15 mouse cellular contexts compared by ENCODE assay signal in the genomic region with DNA sequence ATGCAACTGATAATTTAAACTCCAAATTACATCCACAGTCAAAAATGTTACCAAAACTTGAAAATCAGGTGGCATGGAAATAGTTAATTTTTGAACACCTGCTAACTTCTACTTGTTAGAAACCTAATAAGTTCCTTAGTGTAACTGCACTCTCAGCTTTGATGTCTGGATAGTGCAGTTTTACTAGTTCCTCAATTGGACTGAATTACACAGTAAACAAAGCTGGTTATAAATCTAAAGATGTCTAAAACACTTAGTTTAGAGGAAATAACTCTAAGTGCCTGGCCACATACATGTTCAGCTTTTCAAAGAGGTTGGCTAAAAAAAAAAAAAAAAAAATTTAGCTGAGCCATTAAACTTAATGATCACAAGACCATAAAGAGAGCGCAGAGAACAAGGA.
"Had no signal": no experiment of that assay in that cellular context is flagged by ENCODE, and none has a peak within 500 bp of the region (broad histone marks: within the 10 kb centered on the region; RNA-seq: fewer than 3 reads in every experiment).

No protein-coding gene starts in this region.

- H3K4me3 ChIP-seq: kidney, embryonic 15.5 days; liver, embryonic 13.5 days; neural tube, embryonic 13.5 days had no signal

- DNase-seq: kidney, adult 2 months; kidney, postnatal 25 days; liver, embryonic 13.5 days; lung, adult 2 months; lung, postnatal 14 days; midbrain, embryonic 14.5 days; retina, postnatal 1 day; right cerebral cortex, postnatal 25 days; spleen, adult 18-20 months; thymus, postnatal 25 days had no signal

- H3K4me2 ChIP-seq: kidney, embryonic 15.5 days; liver, embryonic 13.5 days; midbrain, embryonic 11.5 days; neural tube, embryonic 13.5 days had no signal

- H3K27ac ChIP-seq: kidney, embryonic 15.5 days; liver, embryonic 13.5 days; macrophage; neural tube, embryonic 13.5 days had no signal

- H3K9ac ChIP-seq: kidney, embryonic 15.5 days; liver, embryonic 13.5 days; neural tube, embryonic 13.5 days had no signal

- ATAC-seq: intestine, postnatal 0 days had no signal

- H3K27me3 ChIP-seq: kidney, embryonic 15.5 days; liver, embryonic 13.5 days; neural tube, embryonic 13.5 days had no signal

- H3K36me3 ChIP-seq: kidney, embryonic 15.5 days; liver, embryonic 13.5 days; neural tube, embryonic 13.5 days had no signal

- H3K9me3 ChIP-seq: kidney, embryonic 15.5 days; liver, embryonic 13.5 days; neural tube, embryonic 13.5 days had no signal
